ENCODE assay signal across 8 mouse cellular contexts in the genomic region with DNA sequence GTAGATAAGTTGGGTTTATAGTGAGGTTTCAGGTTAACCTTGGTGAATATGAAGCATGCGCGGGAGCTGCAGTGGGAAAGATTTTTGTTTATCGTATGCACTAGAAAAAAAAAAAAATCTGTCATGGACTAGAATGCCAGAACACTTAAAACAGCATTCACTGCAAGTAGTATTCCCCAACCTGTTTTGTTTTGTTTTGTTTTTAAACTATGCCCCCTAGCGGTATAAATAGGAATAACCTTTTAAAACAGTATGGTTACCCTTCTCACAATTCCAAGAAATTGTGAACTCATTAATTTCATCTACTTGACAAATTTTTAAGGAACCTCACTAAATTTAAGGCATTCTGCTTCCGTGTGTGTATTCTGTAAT.
DNase-seq lines count a peak whose midpoint lies in the region; ATAC-seq and TF ChIP-seq lines count a peak whose summit lies in the region.

No protein-coding gene starts in this region.

- H3K9ac ChIP-seq in kidney, embryonic 16.5 days (replicated peaks; ENCODE audit: low read length) = peak overlapping the region; percentile 78
- peak overlapping the region; percentile 47; the same call in 1 of the 2 replicates for H3K9ac ChIP-seq in intestine, postnatal 0 days (ENCODE audit: low read depth, low read length)

- H3K27ac ChIP-seq in kidney, embryonic 16.5 days (ENCODE audit: low read length) = peak overlapping the region; percentile 78
- peak overlapping the region; percentile 64; the same call in 1 of the 2 replicates for H3K27ac ChIP-seq in intestine, postnatal 0 days (ENCODE audit: low read depth, low read length)

- H3K4me2 ChIP-seq in kidney, embryonic 16.5 days (replicated peaks; ENCODE audit: low read depth, low read length) = peak overlapping the region; percentile 96
- H3K4me2 ChIP-seq in intestine, postnatal 0 days (replicated peaks; ENCODE audit: low read depth) = peak overlapping the region; percentile 93

- peak; percentile 73 for ATAC-seq in kidney, embryonic 16.5 days (ENCODE audit: low FRiP score, low TSS enrichment)
- ATAC-seq in intestine, postnatal 0 days = peak; percentile 73

- peak overlapping the region; percentile 60 for H3K4me3 ChIP-seq in kidney, embryonic 16.5 days (ENCODE audit: low read length)
- H3K4me3 ChIP-seq in erythroblast, embryonic 14.5 days (replicated peaks) = peak overlapping the region; percentile 74
- H3K4me3 ChIP-seq in intestine, postnatal 0 days (ENCODE audit: low read depth, low read length) = peak overlapping the region; percentile 52

- under 1% methylated on average over 5 of the region's 5 CpGs for WGBS in kidney, embryonic 16.5 days
- under 1% methylated on average over 5 of the region's 5 CpGs for WGBS in intestine, postnatal 0 days

- no peak for DNase-seq in kidney, adult 8-10 months
- DNase-seq in MN1 (ENCODE audit: low spot score) = peak; percentile 71
- DNase-seq in naive thymus-derived CD4-positive, alpha-beta T cell, adult 2 months (ENCODE audit: low read depth) = peak; percentile 64
- no peak for DNase-seq in right cerebral cortex, postnatal 10 days (ENCODE audit: low spot score in 2 of 2)
- no peak for DNase-seq in thymus, adult 18-20 months

- no peaks in the 10 kb centered on the region for H3K27me3 ChIP-seq in kidney, embryonic 16.5 days (ENCODE audit: insufficient read depth, low read length)
- no peaks in the 10 kb centered on the region for H3K27me3 ChIP-seq in erythroblast, embryonic 14.5 days (ENCODE audit: control insufficient read depth)
- H3K27me3 ChIP-seq in intestine, postnatal 0 days (replicated peaks; ENCODE audit: control insufficient read depth, insufficient read depth, low read length) = no peaks in the 10 kb centered on the region

- no peaks in the 10 kb centered on the region for H3K9me3 ChIP-seq in kidney, embryonic 16.5 days (ENCODE audit: low read length)
- H3K9me3 ChIP-seq in erythroblast, embryonic 14.5 days (ENCODE audit: control insufficient read depth, low read length) = no peaks in the 10 kb centered on the region
- no peaks in the 10 kb centered on the region for H3K9me3 ChIP-seq in intestine, postnatal 0 days (ENCODE audit: control insufficient read depth)

- H3K36me3 ChIP-seq in kidney, embryonic 16.5 days (ENCODE audit: insufficient read depth, low read length) = no peaks in the 10 kb centered on the region
- no peaks in the 10 kb centered on the region for H3K36me3 ChIP-seq in erythroblast, embryonic 14.5 days (ENCODE audit: control insufficient read depth)
- H3K36me3 ChIP-seq in intestine, postnatal 0 days (ENCODE audit: control insufficient read depth, insufficient read depth) = no peaks in the 10 kb centered on the region

- TF ChIP-seq CTCF in intestine, postnatal 0 days (IDR thresholded peaks at IDR 0.05; ENCODE audit: low read depth) = peak; percentile 57; the same call in 1 of the 2 replicates

- H3K4me1 ChIP-seq in kidney, embryonic 16.5 days (ENCODE audit: insufficient read depth, low read length) = no peaks in the 10 kb centered on the region
- peaks cover 18% of the 10 kb centered on the region for H3K4me1 ChIP-seq in erythroblast, embryonic 14.5 days (ENCODE audit: control insufficient read depth)
- H3K4me1 ChIP-seq in intestine, postnatal 0 days (replicated peaks; ENCODE audit: control insufficient read depth, insufficient read depth, low read length) = no peaks in the 10 kb centered on the region

Comparison
In these comparisons a context has a peak if more than half of its experiments do, and no peak if none do; other contexts are left out.
1. DNase-seq: peak in MN1 (single experiment) and naive thymus-derived CD4-positive, alpha-beta T cell, adult 2 months (single experiment); none in kidney, adult 8-10 months (0 of 2), right cerebral cortex, postnatal 10 days (0 of 2) and thymus, adult 18-20 months (0 of 2).
2. Peak in every context shown above with its lines, with median percentiles within 50 percentile points of each other: H3K4me3 ChIP-seq.